Mouse (Mus musculus) right cerebral cortex, postnatal 36 days (tissue): ENCODE measurements at regions not wholly inside any gene's neighbourhood (a gene's known extent, or its start where the extent isn't known, plus 50 kb on each side); places are given as distances from the start of the nearest gene placed in this dataset.

Experiments used
- DNase-seq, 2 experiments: peaks; one replicate each; pipeline ENCODE4 v3.0.0; 2022; ENCODE audit warnings: low spot score in 2 of 2, mixed read lengths in 1 of 2

DNA sequence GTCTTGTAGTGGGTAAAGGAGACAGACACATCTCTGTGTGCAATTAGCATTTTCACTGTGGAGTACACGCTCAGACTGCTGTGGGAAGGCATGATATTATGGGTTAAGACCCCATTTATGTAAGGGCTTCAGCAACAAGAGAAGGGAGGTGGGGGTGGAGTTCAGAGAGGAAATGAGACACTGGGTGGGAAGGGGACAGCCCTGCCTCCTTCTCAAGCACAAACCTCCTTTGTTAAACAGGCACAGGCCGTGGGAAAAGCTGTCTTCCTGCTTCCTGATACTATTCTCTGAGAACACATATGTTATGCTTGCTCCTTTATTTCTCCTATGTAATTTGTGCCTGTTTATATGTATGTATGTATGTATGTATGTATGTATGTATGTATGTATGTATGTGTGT lies 237.4 kb upstream of the Cxcr4 start:
- DNase-seq = no peak

DNA sequence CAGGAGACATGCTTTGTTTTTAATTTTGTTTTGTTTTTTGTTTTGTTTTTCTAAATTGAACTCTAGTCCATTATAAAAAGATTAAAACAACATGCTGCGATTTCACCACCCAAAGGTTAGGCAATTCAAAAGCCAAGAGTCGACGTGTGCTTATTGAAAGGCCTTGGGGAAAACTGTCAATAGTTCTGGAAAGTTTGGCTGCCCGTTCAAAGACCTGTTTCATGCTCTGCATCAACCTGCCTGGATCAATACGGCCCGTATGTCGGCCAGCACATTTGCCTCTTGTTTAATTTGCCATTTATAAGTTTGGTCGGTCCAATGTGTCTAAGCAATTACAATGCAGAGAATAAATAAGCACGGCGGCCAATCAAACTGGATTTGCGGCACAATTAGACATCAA lies 234.3 kb upstream of the Cxcr4 start:
- no peak for DNase-seq

- no peak for DNase-seq
Observed at GRCm38 (mm10) chr1:128824916-128825683, 233.0 kb upstream of the Cxcr4 start.

DNA sequence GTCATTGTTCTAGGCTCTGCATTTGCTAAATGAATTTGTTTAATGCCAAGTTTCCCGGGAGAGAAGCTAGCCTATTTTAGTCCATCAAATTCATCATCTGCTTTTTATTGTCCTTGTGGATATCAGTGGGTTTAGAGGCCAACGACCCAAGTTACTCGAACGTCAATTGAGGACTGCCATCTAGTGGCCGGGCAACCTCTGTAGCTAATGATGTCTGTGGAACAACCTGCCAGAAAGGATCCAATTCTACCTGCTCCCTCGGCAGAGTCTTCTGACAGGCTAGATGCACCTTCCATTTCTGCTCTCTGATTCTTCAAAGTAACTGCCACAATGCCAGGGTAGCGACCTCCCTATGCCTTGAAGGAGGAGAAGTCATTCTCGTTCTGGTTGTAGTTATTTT lies 232.1 kb upstream of the Cxcr4 start:
- peak; percentile 24 to 38 for DNase-seq

DNA sequence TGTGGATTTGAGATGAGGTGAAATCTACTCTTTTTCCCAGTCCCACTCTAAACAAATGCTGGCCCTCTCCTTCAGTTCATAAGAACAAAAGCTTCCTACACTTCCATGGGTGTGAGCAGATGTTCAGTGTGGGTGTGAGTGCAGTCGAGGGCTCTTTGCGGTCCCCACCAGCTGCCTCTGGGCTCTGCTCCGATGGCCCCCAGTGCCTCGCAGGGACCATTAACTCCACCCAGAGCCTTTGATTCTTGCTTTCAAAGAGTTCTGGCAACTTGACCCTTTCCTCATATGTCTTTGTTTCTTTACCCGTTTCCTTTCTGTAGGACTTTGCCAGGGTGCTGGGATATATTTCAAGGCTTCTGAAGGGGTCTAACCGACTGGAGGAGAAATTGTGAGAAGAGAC lies 229.9 kb upstream of the Cxcr4 start:
- DNase-seq = no peak

GRCm38 (mm10) chr1:128820527-128820926 lies 228.4 kb upstream of the Cxcr4 start:
- no peak for DNase-seq

- no peak for DNase-seq
Observed at GRCm38 (mm10) chr1:128819611-128820010, 227.5 kb upstream of the Cxcr4 start.

- DNase-seq = no peak
Observed at GRCm38 (mm10) chr1:128813379-128813778, 221.3 kb upstream of the Cxcr4 start.

- no peak for DNase-seq
Observed at GRCm38 (mm10) chr1:128810860-128811259, 218.8 kb upstream of the Cxcr4 start.

DNA sequence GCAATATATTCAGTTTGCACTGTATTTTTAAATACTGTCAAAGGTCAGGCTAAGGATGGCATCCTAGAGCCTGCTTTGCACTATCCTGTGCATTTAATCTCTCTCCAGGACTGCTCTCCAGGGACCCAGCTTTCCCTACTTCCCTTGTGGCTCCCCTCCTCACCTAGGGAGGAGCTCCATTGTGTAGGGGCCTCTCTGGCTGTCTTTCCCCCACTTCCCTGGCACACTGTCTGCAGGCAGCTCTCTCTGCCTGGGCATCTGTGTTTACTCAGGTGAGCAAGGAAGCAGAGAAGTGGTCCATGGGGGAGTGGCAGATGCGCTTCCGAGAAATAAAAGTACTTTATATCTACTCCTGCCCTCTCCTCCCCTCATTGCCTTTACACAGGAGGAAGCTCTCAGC lies 218.0 kb upstream of the Cxcr4 start:
- no peak for DNase-seq

- DNase-seq = no peak
Observed at GRCm38 (mm10) chr1:128809601-128810000, 217.5 kb upstream of the Cxcr4 start.

DNA sequence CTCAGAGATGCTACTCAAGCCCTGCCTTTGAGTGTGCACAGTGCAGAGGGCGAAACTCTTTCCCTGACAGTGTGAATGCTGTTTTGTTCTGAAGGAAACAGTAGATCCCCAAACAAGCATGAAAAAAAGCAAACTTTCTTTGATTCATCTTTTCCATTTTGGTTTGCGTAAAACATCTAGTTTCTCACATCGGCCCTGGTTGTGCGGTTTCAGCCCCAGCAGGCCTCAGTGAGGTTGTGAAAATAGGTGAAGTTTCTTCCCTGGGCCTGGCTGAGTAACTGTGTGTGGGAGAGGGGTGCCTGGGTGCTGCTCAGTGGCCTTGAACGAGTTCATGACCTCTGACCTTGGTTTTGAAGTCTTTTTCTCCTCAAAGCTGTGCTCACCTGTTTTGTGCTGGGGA lies 216.5 kb upstream of the Cxcr4 start:
- DNase-seq = no peak

GRCm38 (mm10) chr1:128805687-128806653 lies 213.9 kb upstream of the Cxcr4 start:
- no peak for DNase-seq

- no peak for DNase-seq
Observed at GRCm38 (mm10) chr1:128803433-128804060, 211.5 kb upstream of the Cxcr4 start.

- DNase-seq = no peak
Observed at GRCm38 (mm10) chr1:128803058-128803432, 211.0 kb upstream of the Cxcr4 start.

DNA sequence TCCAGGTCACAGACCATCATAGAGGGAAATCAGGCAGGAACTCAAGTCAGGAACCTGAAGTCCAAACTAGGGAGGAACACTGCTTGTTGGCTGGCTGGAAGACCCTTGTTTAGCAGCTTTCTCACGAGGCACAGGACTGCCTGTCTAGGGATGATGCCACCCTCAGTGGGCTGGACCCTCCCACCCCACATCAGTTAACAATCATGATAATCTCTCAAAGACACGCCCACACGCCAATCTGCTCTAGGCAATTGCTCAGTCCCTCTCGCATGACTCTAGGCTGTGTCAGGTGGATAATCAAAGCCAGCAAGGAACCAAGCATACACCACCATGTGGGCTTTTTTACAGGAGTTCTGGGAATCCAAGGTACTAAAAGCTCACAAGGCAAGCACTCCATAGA lies 206.6 kb upstream of the Cxcr4 start:
- no peak for DNase-seq

GRCm38 (mm10) chr1:128795654-128796053 lies 203.6 kb upstream of the Cxcr4 start:
- DNase-seq = no peak

GRCm38 (mm10) chr1:128790881-128791280 lies 198.8 kb upstream of the Cxcr4 start:
- no peak for DNase-seq

- DNase-seq = no peak
Observed at GRCm38 (mm10) chr1:128789567-128790335, 197.7 kb upstream of the Cxcr4 start.

- DNase-seq = no peak
Observed at GRCm38 (mm10) chr1:128788227-128788626, 196.1 kb upstream of the Cxcr4 start.

DNA sequence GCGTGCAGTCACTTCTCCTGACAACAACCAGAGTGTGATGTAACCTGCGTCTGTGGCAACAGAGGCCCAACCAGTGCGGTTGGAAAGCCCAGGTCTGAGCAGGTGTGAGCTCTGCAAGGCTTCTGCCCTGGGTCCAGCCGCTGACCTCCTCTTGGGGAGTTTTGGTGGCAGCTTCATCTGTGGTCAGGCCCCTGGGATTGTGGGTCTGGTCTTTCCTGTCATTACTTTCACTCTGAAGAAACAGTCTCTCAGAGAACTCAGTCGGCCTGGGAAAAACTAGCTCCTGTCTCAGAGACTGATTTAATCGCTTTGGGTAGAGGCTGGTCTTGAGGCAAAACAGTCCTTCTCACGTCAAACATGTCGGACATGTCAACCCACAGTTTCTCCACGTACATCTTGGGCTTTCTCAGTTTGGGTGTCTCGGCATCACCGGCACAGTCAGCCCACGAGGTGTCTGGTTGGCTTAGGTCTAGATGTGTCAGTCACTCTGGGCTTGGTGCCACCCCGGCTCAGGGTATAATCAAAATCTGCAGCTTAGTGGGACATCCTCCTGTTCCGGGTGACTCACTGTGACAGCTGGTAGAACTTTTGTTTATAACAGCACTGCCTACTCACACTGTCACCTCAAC lies 195.0 kb upstream of the Cxcr4 start:
- peak; percentile 87 to 88 for DNase-seq
